Mouse (Mus musculus) bone marrow macrophage, adult 2 months (primary cell): ENCODE data around the gene Sh3tc1.

Experiments
- CTCF ChIP-seq: IDR thresholded peaks from 2 replicates; pipeline ENCODE4 v1.5.1; 2012; ENCODE audit warnings: low read depth, mild to moderate bottlenecking, low read length, moderate library complexity
- POLR2A ChIP-seq: IDR thresholded peaks from 2 replicates; pipeline ENCODE4 v1.6.1; 2012; ENCODE audit warnings: mild to moderate bottlenecking, low read depth, low read length, borderline replicate concordance

DNA sequence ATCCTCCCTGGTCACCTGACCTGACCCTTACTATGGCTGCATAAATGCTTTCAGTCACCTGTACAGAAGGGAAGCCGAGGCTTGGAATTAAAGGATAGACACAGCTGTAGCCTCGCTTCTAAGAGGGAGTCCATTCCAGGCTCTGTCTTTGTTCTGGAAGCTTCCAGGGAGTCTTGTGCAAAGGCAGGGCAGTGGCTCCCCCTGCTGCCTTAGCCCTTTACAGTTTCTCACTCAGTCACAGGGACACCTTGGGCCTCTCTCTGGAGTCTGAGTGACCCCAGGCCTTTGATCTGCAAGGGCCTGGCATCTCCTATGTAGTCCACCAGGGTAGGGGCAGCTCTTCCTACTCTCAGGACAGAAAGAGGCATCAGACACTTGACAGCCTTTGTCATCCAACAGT lies 58.8 kb downstream of the Sh3tc1 start:
- TF ChIP-seq CTCF = peak; percentile 30
- no peak for TF ChIP-seq POLR2A
